Mouse (Mus musculus): ENCODE results near the gene Pex16. TPM values are rescaled to one million over a fixed set of nuclear protein-coding genes. Genes with fewer than 3 reads are reported as not detected.
A peak's percentile ranks its signal among the peaks of the same experiment; 100 is the strongest.

Gene Pex16
- polyA plus RNA-seq, 1 experiment from 2014 or later = 32.7 TPM

DNA sequence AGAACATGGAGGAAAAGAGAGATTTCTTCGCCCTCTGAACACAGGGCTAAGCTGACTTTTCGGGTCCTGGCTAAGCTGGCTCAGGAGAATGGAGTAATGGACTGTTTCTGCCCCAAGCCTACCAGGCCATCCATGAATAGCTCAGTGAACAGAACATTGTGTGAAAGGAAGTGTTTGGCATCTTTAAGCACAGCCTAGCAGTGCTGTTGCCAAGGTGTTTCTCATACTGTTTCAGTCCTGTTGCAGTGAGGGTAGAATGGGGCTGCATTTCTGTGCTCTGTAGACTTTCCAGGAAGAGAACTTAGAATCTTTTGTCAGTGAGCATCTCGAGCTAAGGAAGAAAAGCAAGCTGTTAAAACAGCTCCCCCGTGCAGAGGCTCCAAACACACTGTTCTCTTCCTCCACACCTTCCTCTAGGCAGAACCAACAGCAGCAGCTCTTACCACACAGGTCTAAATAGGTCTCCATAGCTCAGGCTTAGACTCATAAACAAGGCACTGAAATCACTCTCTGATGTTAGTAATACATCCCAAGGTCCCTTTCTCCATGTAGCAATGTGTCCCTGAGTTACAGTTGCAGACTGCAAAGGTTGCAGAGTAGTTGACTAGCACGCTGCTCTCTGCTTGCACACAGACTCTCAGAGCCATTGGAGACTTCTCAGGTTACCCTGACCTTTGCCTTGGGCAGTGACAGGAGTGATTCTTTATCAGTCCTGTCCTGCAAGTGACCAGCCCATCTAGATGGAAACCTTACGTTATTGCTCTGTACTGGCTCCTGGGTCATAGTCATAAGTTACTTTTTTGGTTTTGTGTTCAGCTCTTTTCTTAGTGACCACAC, 24.7 kb upstream of the Pex16 start:
- Histone ChIP-seq H3K4me1 (replicated peaks; ENCODE audit: control insufficient read depth, insufficient read depth, low read length) (no peaks in the 10 kb centered on the region), H3K27me3 (ENCODE audit: control insufficient read depth, insufficient read depth, low read length) (no peaks in the 10 kb centered on the region), H3K4me2 (replicated peaks) (no peak overlapping the region), H3K9ac (no peak overlapping the region), H3K36me3 (replicated peaks; ENCODE audit: control insufficient read depth, insufficient read depth) (peaks cover 68% of the 10 kb centered on the region), H3K4me3 (replicated peaks; ENCODE audit: low read length) (no peak overlapping the region), H3K27ac (peak overlapping the region; percentile 26), H3K9me3 (ENCODE audit: control insufficient read depth, low read length) (no peaks in the 10 kb centered on the region)
- DNase-seq (ENCODE audit: low spot score) (no peak), ATAC-seq (ENCODE audit: low FRiP score) (no peak)
- WGBS = 74% methylated on average over 6 of the region's 6 CpGs

DNA sequence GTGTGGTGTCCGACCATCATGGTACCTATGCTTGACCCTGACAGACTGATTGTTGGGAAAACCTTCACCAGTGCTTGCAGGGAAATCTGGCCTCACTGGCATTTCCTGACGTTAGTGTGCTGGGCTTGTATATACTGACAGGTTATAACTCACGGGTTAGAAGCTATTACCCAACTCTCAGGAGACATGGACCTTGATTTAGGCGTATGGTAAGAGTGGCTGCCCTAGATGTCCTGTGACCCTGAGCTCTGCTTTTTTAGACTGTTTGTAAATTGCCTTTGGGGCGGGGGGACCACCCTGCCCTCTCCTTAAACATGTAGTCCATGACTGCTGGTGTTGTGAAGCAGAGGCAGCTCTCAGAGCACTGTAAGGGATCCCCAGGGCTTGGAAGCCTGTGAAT, 23.8 kb upstream of the Pex16 start:
- 77% methylated on average over 5 of the region's 5 CpGs for WGBS
- Histone ChIP-seq H3K9ac (no peak overlapping the region), H3K27ac (no peak overlapping the region), H3K4me1 (replicated peaks; ENCODE audit: control insufficient read depth, insufficient read depth, low read length) (no peaks in the 10 kb centered on the region), H3K9me3 (ENCODE audit: control insufficient read depth, low read length) (no peaks in the 10 kb centered on the region), H3K4me3 (replicated peaks; ENCODE audit: low read length) (no peak overlapping the region), H3K4me2 (replicated peaks) (no peak overlapping the region), H3K36me3 (replicated peaks; ENCODE audit: control insufficient read depth, insufficient read depth) (peaks cover 62% of the 10 kb centered on the region), H3K27me3 (ENCODE audit: control insufficient read depth, insufficient read depth, low read length) (no peaks in the 10 kb centered on the region)
- no peak for DNase-seq (ENCODE audit: low spot score)
- no peak for ATAC-seq (ENCODE audit: low FRiP score)

DNA sequence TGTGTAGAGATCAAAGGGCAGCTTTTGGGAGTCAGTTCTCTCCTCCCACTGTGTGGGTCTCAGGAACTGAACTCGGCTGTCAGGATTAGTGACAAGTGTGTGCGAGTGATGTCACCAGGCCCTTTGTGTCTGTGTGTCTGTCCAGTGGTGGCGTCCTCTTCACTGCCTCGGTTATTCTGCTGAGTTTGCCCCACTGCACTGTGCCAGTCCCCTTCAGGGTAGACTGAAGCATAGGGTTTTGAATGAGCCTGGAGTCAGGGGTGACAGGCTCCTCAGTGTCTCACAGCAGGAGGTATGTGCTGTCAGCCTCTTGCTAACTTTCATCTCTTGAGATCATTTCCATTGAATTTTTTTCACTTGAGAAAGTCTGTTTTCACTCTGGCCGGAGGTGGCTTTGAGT, 21.1 kb upstream of the Pex16 start:
- H3K9me3 ChIP-seq (ENCODE audit: control insufficient read depth, low read length) = no peaks in the 10 kb centered on the region
- no peak overlapping the region for H3K27ac ChIP-seq
- H3K27me3 ChIP-seq (ENCODE audit: control insufficient read depth, insufficient read depth, low read length) = no peaks in the 10 kb centered on the region
- DNase-seq (ENCODE audit: low spot score) = no peak
- no peak overlapping the region for H3K4me2 ChIP-seq (replicated peaks)
- WGBS = 26% methylated on average over 5 of the region's 5 CpGs
- ATAC-seq (ENCODE audit: low FRiP score) = no peak
- H3K36me3 ChIP-seq (replicated peaks; ENCODE audit: control insufficient read depth, insufficient read depth) = peaks cover 68% of the 10 kb centered on the region
- no peak overlapping the region for H3K9ac ChIP-seq
- H3K4me3 ChIP-seq (replicated peaks; ENCODE audit: low read length) = no peak overlapping the region
- H3K4me1 ChIP-seq (replicated peaks; ENCODE audit: control insufficient read depth, insufficient read depth, low read length) = no peaks in the 10 kb centered on the region

DNA sequence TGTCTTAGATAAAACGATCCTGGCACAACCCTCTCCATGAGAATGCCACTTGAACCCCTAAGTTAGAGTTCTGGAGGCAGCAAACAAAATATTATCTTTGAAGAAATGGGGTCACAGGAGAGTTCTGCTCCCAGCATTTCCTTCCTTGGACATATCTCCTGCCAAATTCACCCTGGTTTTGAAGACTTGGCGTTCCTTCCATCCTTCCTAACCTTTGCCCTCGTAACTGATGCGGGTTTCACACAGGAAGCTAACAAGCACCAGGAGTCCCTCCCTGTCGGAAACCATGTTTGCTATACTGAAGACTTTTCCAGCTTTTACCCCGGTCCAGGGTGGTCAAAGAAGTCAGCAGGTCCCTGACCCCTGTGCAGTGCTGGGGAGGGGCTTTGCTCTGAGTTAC, 20.3 kb upstream of the Pex16 start:
- ATAC-seq (ENCODE audit: low FRiP score) (no peak), DNase-seq (ENCODE audit: low spot score) (no peak)
- 68% methylated on average over 6 of the region's 6 CpGs for WGBS
- H3K4me1 ChIP-seq (replicated peaks; ENCODE audit: control insufficient read depth, insufficient read depth, low read length) = no peaks in the 10 kb centered on the region
- no peak overlapping the region for H3K27ac ChIP-seq
- H3K9ac ChIP-seq = no peak overlapping the region
- peaks cover 71% of the 10 kb centered on the region for H3K36me3 ChIP-seq (replicated peaks; ENCODE audit: control insufficient read depth, insufficient read depth)
- H3K4me2 ChIP-seq (replicated peaks) = no peak overlapping the region
- no peak overlapping the region for H3K4me3 ChIP-seq (replicated peaks; ENCODE audit: low read length)
- no peaks in the 10 kb centered on the region for H3K27me3 ChIP-seq (ENCODE audit: control insufficient read depth, insufficient read depth, low read length)
- no peaks in the 10 kb centered on the region for H3K9me3 ChIP-seq (ENCODE audit: control insufficient read depth, low read length)

DNA sequence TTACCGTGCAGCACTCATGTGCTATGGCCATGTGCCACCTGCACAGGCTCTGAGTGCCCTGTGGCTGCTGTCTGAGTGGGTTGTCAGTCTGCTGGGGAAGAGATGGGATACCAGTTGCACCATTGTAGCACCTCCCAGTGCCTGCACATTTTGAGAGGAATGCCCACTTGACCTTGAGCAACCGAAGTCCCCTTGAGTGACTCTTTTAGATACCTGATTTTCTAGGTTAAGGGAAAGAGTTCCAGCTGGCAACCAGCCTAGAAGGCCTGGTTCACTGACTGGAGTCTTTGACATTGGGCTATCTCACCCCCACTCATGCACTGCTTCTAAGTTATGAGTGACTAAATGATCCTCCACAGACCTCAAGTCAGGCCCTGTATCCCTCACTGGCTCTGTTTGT, 15.2 kb upstream of the Pex16 start:
- H3K4me2 ChIP-seq (replicated peaks) = no peak overlapping the region
- no peak overlapping the region for H3K9ac ChIP-seq
- no peaks in the 10 kb centered on the region for H3K9me3 ChIP-seq (ENCODE audit: control insufficient read depth, low read length)
- H3K4me3 ChIP-seq (replicated peaks; ENCODE audit: low read length) = no peak overlapping the region
- no peak for DNase-seq (ENCODE audit: low spot score)
- WGBS = 88% methylated on average over 2 of the region's 2 CpGs
- no peak for ATAC-seq (ENCODE audit: low FRiP score)
- no peak overlapping the region for H3K27ac ChIP-seq
- H3K36me3 ChIP-seq (replicated peaks; ENCODE audit: control insufficient read depth, insufficient read depth) = peaks cover 67% of the 10 kb centered on the region
- H3K4me1 ChIP-seq (replicated peaks; ENCODE audit: control insufficient read depth, insufficient read depth, low read length) = no peaks in the 10 kb centered on the region
- no peaks in the 10 kb centered on the region for H3K27me3 ChIP-seq (ENCODE audit: control insufficient read depth, insufficient read depth, low read length)

DNA sequence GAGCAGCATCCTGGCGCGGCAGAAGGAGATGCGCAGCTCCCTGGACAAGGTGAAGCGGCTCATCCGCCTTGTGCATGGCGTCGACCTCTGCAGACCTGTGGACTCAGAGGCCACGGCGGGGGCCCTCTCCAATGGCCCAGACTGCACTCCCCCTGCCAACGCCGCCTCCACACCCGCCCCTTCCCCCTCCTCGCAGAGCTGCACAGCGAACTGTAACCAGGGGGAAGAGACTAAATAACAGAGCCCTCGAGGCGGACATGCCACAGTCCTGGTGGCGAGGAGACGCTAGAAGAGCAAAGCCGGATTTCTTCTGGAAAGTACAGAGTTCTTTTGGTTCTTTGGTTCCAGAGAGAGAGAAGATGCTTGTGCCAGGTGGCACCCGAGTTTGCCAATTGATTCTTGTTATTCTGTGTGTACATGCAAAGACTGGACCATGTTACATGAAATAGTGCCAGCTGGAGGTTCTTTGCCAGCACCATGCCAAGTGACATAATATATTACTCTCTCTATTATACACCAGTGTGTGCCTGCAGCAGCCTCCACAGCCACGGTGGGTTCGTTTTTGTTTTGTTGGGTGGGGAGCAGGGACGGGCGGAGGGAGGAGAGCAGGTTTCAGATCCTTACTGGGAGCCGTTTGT, 14.2 kb upstream of the Pex16 start:
- H3K9me3 ChIP-seq (ENCODE audit: control insufficient read depth, low read length) = no peaks in the 10 kb centered on the region
- H3K4me2 ChIP-seq (replicated peaks) = no peak overlapping the region
- no peak overlapping the region for H3K4me3 ChIP-seq (replicated peaks; ENCODE audit: low read length)
- ATAC-seq (ENCODE audit: low FRiP score) (peak; percentile 53; the same call in 1 of the 2 replicates), DNase-seq (ENCODE audit: low spot score) (peak; percentile 41)
- WGBS = 62% methylated on average over 25 of the region's 25 CpGs
- H3K36me3 ChIP-seq (replicated peaks; ENCODE audit: control insufficient read depth, insufficient read depth) = peaks cover 67% of the 10 kb centered on the region
- H3K9ac ChIP-seq = no peak overlapping the region
- H3K27me3 ChIP-seq (ENCODE audit: control insufficient read depth, insufficient read depth, low read length) = no peaks in the 10 kb centered on the region
- H3K4me1 ChIP-seq (replicated peaks; ENCODE audit: control insufficient read depth, insufficient read depth, low read length) = no peaks in the 10 kb centered on the region
- peak overlapping the region; percentile 20; the same call in 1 of the 2 replicates for H3K27ac ChIP-seq

DNA sequence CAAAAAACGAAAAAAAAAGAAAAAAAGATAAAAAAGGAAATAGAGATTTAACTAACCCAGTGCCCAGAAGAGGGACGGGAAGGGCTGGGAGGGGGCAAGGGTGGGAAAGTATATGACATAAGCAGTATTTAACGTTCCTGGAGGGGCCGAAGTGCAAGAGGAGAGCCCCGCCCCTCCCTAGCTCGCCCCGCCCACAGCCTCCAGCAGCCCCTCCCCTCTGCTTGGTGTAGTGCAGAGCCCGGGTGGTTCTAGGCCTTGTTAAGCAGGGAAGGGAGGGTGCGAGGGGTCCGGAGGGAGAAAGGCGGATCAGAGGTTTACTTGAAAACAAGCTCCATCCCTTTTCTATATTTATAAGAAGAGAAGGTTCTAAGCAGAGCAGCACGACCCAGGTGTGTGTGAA, 13.6 kb upstream of the Pex16 start:
- no peaks in the 10 kb centered on the region for H3K9me3 ChIP-seq (ENCODE audit: control insufficient read depth, low read length)
- no peaks in the 10 kb centered on the region for H3K4me1 ChIP-seq (replicated peaks; ENCODE audit: control insufficient read depth, insufficient read depth, low read length)
- H3K4me2 ChIP-seq (replicated peaks) = no peak overlapping the region
- no peaks in the 10 kb centered on the region for H3K27me3 ChIP-seq (ENCODE audit: control insufficient read depth, insufficient read depth, low read length)
- H3K27ac ChIP-seq = no peak overlapping the region
- no peak overlapping the region for H3K9ac ChIP-seq
- H3K36me3 ChIP-seq (replicated peaks; ENCODE audit: control insufficient read depth, insufficient read depth) = peaks cover 67% of the 10 kb centered on the region
- 32% methylated on average over 12 of the region's 12 CpGs for WGBS
- ATAC-seq (ENCODE audit: low FRiP score) (0 out of 2 replicates have a peak, but pooled peaks have one; percentile 24), DNase-seq (ENCODE audit: low spot score) (no peak)
- H3K4me3 ChIP-seq (replicated peaks; ENCODE audit: low read length) = no peak overlapping the region

DNA sequence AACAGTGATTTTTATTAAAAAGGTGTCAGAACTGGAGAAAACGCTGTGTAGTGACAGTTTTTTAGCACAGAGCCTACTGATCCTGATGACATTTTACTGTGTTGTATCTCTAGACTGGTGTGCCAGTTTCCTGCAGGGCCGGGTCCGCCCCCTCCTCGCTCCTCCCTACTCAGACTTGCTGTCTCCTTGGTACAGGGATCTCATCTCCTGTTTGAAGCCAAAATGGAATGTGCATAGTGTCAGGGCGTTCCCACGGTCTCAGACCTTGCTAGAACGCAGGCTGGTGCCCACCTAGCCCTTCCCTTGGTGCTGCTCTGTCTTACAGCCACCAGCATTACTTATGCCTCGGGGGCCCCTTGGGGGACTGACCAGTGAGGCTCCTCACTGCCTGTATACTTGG, 12.7 kb upstream of the Pex16 start:
- Histone ChIP-seq H3K4me2 (replicated peaks) (no peak overlapping the region), H3K9me3 (ENCODE audit: control insufficient read depth, low read length) (no peaks in the 10 kb centered on the region), H3K9ac (no peak overlapping the region), H3K27me3 (ENCODE audit: control insufficient read depth, insufficient read depth, low read length) (no peaks in the 10 kb centered on the region), H3K4me1 (replicated peaks; ENCODE audit: control insufficient read depth, insufficient read depth, low read length) (no peaks in the 10 kb centered on the region), H3K27ac (no peak overlapping the region), H3K4me3 (replicated peaks; ENCODE audit: low read length) (no peak overlapping the region), H3K36me3 (replicated peaks; ENCODE audit: control insufficient read depth, insufficient read depth) (peaks cover 59% of the 10 kb centered on the region)
- ATAC-seq (ENCODE audit: low FRiP score) (no peak), DNase-seq (ENCODE audit: low spot score) (no peak)
- WGBS = 79% methylated on average over 8 of the region's 8 CpGs

DNA sequence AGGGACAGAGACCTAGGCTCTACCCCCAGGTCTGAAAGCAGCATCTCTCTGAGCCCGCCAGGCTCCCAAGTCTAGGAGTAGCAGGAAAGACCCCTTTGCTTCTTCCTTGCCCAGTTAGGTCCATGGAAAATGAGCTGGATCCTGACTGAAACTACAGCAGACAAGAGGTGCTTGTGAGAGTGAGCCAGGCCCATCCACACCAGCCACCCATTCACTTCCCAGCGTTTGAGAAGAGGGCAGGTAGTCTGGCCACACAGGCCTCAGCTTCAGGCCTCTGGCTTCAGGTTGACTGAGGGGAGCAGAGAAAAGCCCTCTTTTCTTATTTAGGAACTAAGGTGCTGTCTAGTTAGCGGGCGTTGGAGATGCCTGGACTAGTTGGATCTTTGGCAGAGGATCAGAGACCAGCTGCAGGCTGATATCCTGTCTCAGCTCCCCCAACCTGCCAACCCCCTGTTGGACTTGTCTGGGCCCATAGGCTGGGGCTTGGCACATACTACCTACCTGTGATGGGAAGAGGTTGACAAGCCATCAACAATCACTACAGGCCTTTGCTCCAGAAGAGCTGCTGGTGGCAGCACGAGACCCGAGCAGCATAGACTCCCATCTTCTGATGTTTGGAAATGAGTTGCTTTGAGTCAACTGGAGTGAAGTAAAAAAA, 11.8 kb upstream of the Pex16 start:
- 97% methylated on average over 6 of the region's 6 CpGs for WGBS

More for the DNA sequence above, 11.8 kb upstream of the Pex16 start:
- Histone ChIP-seq H3K36me3 (replicated peaks; ENCODE audit: control insufficient read depth, insufficient read depth) (peaks cover 50% of the 10 kb centered on the region), H3K4me2 (replicated peaks) (no peak overlapping the region), H3K9ac (no peak overlapping the region), H3K9me3 (ENCODE audit: control insufficient read depth, low read length) (no peaks in the 10 kb centered on the region), H3K4me1 (replicated peaks; ENCODE audit: control insufficient read depth, insufficient read depth, low read length) (no peaks in the 10 kb centered on the region), H3K4me3 (replicated peaks; ENCODE audit: low read length) (no peak overlapping the region), H3K27me3 (ENCODE audit: control insufficient read depth, insufficient read depth, low read length) (no peaks in the 10 kb centered on the region), H3K27ac (no peak overlapping the region)
- DNase-seq (ENCODE audit: low spot score) (no peak), ATAC-seq (ENCODE audit: low FRiP score) (no peak)
